Mouse (Mus musculus): Measurements from ENCODE around the gene Pml. TPM values are rescaled to one million over a fixed set of nuclear protein-coding genes. Genes with fewer than 3 reads are reported as not detected.

Pml gene
- polyA plus RNA-seq, 1 experiment from 2014 or later, result 16.0 TPM

DNA sequence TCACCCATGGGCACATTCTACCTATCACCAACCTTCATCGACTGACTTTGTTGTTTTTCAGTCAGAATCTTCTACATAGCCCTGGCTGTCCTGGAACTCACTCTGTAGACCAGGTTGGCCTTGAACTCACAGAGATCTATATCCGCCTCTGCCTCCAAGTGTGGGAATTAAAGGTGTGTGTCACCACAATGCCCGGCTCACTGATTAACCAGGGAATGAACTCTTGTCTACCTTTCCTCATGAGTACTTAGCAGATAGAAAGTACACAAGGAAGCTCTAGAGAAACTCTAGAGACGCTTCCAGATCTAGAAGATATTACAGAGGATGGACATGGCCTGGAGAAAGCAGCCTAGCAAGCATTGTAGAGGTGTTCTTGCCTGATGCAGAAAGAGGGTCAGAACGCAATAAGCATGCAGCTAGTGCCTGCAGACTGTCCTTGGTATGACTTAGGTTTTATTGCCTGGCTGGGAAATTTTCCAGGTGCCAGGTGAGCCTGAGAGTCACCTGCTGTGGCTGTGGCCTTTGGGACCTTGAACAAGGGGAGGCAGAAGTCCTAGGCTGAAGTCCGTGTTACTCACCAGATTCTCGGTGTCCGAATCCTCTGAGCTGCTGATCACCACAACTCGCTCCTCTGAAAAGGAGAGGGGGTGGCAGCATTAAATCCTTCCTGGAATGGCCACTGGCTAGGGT is 20.7 kb downstream of the Pml start:
- Histone ChIP-seq H3K4me1 (peaks cover 13% of the 10 kb centered on the region; the same call in 1 of the 2 replicates), H3K4me2 (replicated peaks) (no peak overlapping the region), H3K27ac (no peak overlapping the region), H3K27me3 (no peaks in the 10 kb centered on the region), H3K4me3 (no peak overlapping the region), H3K36me3 (peaks cover 75% of the 10 kb centered on the region), H3K9ac (no peak overlapping the region), H3K9me3 (no peaks in the 10 kb centered on the region)
- WGBS, result 94% methylated on average over 9 of the region's 9 CpGs
- ATAC-seq (ENCODE audit: insufficient number of reproducible peaks, insufficient read depth, low FRiP score, low TSS enrichment), result no peak

GRCm38 (mm10) chr9:58225915-58226913 is 23.4 kb downstream of the Pml start:
- H3K9ac ChIP-seq, result no peak overlapping the region
- no peak for ATAC-seq (ENCODE audit: insufficient number of reproducible peaks, insufficient read depth, low FRiP score, low TSS enrichment)
- H3K27ac ChIP-seq, result no peak overlapping the region
- no peaks in the 10 kb centered on the region for H3K9me3 ChIP-seq
- no peaks in the 10 kb centered on the region for H3K27me3 ChIP-seq
- H3K4me1 ChIP-seq, result no peaks in the 10 kb centered on the region; the same call in 1 of the 2 replicates
- H3K4me2 ChIP-seq (replicated peaks), result no peak overlapping the region
- H3K36me3 ChIP-seq, result peaks cover 78% of the 10 kb centered on the region
- WGBS, result 66% methylated on average over 9 of the region's 9 CpGs
- no peak overlapping the region for H3K4me3 ChIP-seq

DNA sequence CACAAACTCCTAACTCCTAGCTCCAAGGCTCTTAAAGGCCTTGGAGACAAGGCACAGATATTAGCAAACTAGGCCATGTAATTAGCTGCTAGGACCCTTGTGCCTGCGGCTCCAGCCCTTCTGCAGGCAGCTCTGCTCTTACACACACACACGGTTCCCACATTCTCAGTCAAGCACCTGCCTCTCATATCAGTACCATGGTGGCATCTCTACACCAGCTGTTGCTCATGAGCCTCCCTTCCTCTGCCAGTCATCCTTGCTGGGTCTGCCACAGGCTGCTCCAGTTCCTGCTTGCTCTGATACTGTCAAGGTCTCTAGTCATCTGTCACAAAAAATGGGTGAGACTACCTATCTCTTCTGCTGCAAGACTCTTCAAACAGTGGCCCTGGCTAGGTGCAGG is 25.2 kb downstream of the Pml start:
- Histone ChIP-seq H3K9me3 (no peaks in the 10 kb centered on the region), H3K4me2 (replicated peaks) (no peak overlapping the region), H3K36me3 (peaks cover 71% of the 10 kb centered on the region), H3K9ac (no peak overlapping the region), H3K27me3 (no peaks in the 10 kb centered on the region), H3K4me3 (no peak overlapping the region), H3K4me1 (peaks cover 8% of the 10 kb centered on the region; the same call in 1 of the 2 replicates), H3K27ac (no peak overlapping the region)
- no peak for ATAC-seq (ENCODE audit: insufficient number of reproducible peaks, insufficient read depth, low FRiP score, low TSS enrichment)
- WGBS, result 93% methylated on average over 2 of the region's 2 CpGs

- WGBS, result 58% methylated on average over 24 of the region's 24 CpGs
- ATAC-seq (ENCODE audit: insufficient number of reproducible peaks, insufficient read depth, low FRiP score, low TSS enrichment), result 0 out of 2 replicates have a peak, but pooled peaks have one; percentile 59
- Histone ChIP-seq H3K4me2 (replicated peaks) (no peak overlapping the region), H3K4me3 (no peak overlapping the region), H3K4me1 (peaks cover 12% of the 10 kb centered on the region), H3K27me3 (no peaks in the 10 kb centered on the region), H3K36me3 (peaks cover 42% of the 10 kb centered on the region), H3K27ac (no peak overlapping the region), H3K9me3 (no peaks in the 10 kb centered on the region), H3K9ac (no peak overlapping the region)
Measured at GRCm38 (mm10) chr9:58220218-58220903, 29.2 kb downstream of the Pml start.

DNA sequence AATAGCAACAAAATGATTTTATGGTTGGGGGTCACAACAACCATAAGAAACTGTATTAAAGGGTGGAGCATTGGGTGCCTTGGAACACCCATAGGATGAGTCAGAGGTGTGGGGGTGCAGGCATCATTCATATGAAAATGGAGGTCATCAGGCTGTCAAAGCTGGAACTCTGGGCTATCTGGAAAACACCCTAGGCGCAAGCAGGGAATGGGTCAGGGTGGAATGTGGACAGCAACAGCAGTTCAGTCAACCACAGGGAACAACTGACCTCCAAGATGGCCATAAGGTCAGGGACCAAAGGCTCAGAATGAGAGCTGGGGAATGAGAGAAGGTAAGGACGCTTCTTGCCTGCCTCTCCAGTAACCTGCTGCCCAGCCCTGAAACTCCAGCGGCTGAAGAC is 31.0 kb downstream of the Pml start:
- no peak for ATAC-seq (ENCODE audit: insufficient number of reproducible peaks, insufficient read depth, low FRiP score, low TSS enrichment)
- peaks cover 26% of the 10 kb centered on the region for H3K4me1 ChIP-seq
- H3K9me3 ChIP-seq, result no peaks in the 10 kb centered on the region
- H3K27me3 ChIP-seq, result no peaks in the 10 kb centered on the region
- H3K27ac ChIP-seq, result no peak overlapping the region
- H3K4me2 ChIP-seq (replicated peaks), result no peak overlapping the region
- no peak overlapping the region for H3K4me3 ChIP-seq
- H3K36me3 ChIP-seq, result peaks cover 34% of the 10 kb centered on the region
- H3K9ac ChIP-seq, result no peak overlapping the region
- WGBS, result 94% methylated on average over 3 of the region's 3 CpGs

DNA sequence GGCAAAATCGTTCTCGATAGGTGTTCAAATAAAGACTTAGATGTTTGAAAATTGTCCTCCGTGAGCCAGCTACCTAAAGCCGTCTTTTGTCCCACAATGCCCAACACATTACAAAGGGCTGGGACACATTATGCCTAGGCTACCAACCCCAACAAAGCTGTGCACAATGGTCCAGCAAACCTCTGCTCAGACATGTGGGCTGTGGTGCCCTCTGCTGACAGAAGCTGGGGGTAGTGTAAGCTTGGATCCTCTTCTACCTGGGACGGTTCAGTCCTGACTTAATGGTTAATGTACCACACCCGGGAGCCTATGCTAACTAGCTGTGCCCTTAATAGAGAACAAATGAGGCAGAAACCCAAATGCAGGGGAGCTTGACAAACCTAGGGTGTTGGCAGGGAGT is 33.2 kb downstream of the Pml start:
- no peaks in the 10 kb centered on the region for H3K9me3 ChIP-seq
- WGBS, result 50% methylated on average over 6 of the region's 6 CpGs
- no peak for ATAC-seq (ENCODE audit: insufficient number of reproducible peaks, insufficient read depth, low FRiP score, low TSS enrichment)
- no peak overlapping the region for H3K9ac ChIP-seq
- H3K4me3 ChIP-seq, result no peak overlapping the region
- no peaks in the 10 kb centered on the region for H3K27me3 ChIP-seq
- no peak overlapping the region for H3K27ac ChIP-seq
- H3K36me3 ChIP-seq, result peaks cover 17% of the 10 kb centered on the region; the same call in 1 of the 2 replicates
- no peak overlapping the region for H3K4me2 ChIP-seq (replicated peaks)
- H3K4me1 ChIP-seq, result peaks cover 26% of the 10 kb centered on the region

DNA sequence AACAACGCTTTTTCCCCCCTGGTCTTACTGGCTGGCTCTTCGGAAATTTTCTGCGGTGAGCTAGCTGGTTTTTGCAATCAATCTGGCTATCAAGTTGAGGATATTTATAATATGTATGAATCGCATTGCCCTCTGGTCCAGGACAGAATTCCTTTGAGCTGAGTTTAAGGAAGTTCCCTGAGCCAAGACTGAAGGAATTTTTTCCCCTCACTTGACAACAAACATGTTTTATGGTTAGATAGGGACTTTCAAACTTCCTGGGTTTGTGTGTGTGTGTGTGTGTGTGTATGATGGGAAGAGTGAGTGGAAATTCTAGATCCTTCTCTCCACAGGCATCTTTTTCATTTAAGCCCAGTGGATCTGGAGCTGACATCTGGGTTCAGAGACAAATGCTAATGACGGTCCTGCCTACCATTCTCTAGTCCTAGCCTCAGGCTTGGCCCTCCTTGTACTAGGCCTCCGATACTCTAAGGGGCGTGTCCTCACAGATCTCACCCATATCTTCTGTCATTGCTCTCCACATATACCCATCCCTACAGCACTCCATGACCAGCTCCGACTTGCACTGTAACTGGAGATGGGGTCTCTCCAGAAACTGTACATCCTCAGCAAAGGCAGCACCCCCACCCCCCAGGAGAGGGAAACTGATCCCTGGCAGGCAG is 34.9 kb downstream of the Pml start:
- Histone ChIP-seq H3K27ac (no peak overlapping the region), H3K27me3 (no peaks in the 10 kb centered on the region), H3K4me1 (peaks cover 19% of the 10 kb centered on the region), H3K9me3 (no peaks in the 10 kb centered on the region), H3K9ac (no peak overlapping the region), H3K4me3 (no peak overlapping the region), H3K4me2 (replicated peaks) (no peak overlapping the region), H3K36me3 (peaks cover 9% of the 10 kb centered on the region; the same call in 1 of the 2 replicates)
- no peak; the same call in 1 of the 2 replicates for ATAC-seq (ENCODE audit: insufficient number of reproducible peaks, insufficient read depth, low FRiP score, low TSS enrichment)
- WGBS, result 53% methylated on average over 8 of the region's 8 CpGs

DNA sequence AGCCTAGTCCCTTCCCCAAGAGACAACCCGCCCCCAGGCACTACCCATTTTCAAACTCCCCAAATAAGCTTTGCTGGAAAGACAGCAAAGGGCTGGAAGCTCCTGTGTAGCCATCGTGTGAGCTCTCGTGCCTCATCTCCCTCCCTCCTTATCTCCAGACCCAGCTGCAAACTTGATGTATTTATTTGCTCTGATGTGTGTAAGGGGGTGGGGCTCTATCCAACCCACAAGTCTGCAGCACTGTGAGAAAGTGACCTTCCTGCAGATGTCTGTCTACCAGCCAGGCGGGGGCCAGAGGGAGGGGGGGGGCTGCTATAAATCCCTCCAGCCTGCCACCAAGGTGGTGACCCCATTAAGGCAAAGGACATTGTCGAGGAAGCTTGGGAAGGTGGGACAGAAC is 35.7 kb downstream of the Pml start:
- H3K9ac ChIP-seq, result no peak overlapping the region
- H3K27me3 ChIP-seq, result no peaks in the 10 kb centered on the region
- no peak overlapping the region for H3K4me3 ChIP-seq
- H3K4me1 ChIP-seq, result peaks cover 19% of the 10 kb centered on the region
- ATAC-seq (ENCODE audit: insufficient number of reproducible peaks, insufficient read depth, low FRiP score, low TSS enrichment), result no peak
- no peak overlapping the region for H3K27ac ChIP-seq
- H3K9me3 ChIP-seq, result no peaks in the 10 kb centered on the region
- 0 out of 2 replicates have a peak, but pooled peaks cover 2% of the 10 kb centered on the region for H3K36me3 ChIP-seq
- 19% methylated on average over 5 of the region's 5 CpGs for WGBS
- H3K4me2 ChIP-seq (replicated peaks), result no peak overlapping the region

- Histone ChIP-seq H3K9ac (no peak overlapping the region), H3K4me3 (no peak overlapping the region), H3K9me3 (no peaks in the 10 kb centered on the region), H3K27ac (no peak overlapping the region), H3K4me1 (peaks cover 19% of the 10 kb centered on the region), H3K36me3 (no peaks in the 10 kb centered on the region), H3K4me2 (replicated peaks) (no peak overlapping the region), H3K27me3 (no peaks in the 10 kb centered on the region)
- WGBS, result 68% methylated on average over 5 of the region's 5 CpGs
- ATAC-seq (ENCODE audit: insufficient number of reproducible peaks, insufficient read depth, low FRiP score, low TSS enrichment), result no peak
Measured at GRCm38 (mm10) chr9:58213377-58213776, 36.2 kb downstream of the Pml start.

DNA sequence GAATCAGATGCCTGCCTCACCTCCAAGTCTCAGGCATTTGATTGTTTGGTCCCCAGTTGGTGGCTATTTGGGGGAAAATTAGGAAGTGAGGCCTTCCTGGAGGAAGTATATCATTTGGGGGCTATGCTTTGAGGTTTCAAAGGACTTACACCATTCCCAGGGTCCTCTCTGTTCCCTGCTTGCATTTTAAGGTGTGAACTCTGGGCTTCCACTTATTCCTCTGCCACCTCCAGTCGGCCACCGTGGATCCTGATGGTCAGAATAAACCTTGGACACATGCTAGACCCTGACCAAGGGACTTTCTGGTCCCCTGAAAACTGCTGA is 39.3 kb downstream of the Pml start:
- WGBS, result 90% methylated on average over 2 of the region's 2 CpGs
- ATAC-seq (ENCODE audit: insufficient number of reproducible peaks, insufficient read depth, low FRiP score, low TSS enrichment), result no peak
- Histone ChIP-seq H3K9me3 (no peaks in the 10 kb centered on the region), H3K9ac (no peak overlapping the region), H3K36me3 (no peaks in the 10 kb centered on the region), H3K27ac (no peak overlapping the region), H3K4me2 (replicated peaks) (no peak overlapping the region), H3K4me1 (peaks cover 14% of the 10 kb centered on the region; the same call in 1 of the 2 replicates), H3K27me3 (no peaks in the 10 kb centered on the region), H3K4me3 (no peak overlapping the region)

Data from embryonic facial prominence, embryonic 12.5 days (tissue).